Mouse (Mus musculus) heart, postnatal 0 days (tissue): Measurements from ENCODE around the gene Adar.

Experiments
- CTCF ChIP-seq: IDR thresholded peaks from 2 replicates; pipeline ENCODE4 v1.5.1; 2016; ENCODE audit warnings: antibody characterized with exemption, control low read depth, low read depth
- EP300 ChIP-seq: IDR thresholded peaks from 2 replicates; pipeline ENCODE4 v1.6.1; 2016; ENCODE audit warnings: antibody characterized with exemption, low read depth

GRCm38 (mm10) chr3:89770425-89771002 is 55.7 kb downstream of the Adar start:
- TF ChIP-seq EP300 (no peak), CTCF (no peak)
